Mouse (Mus musculus) neutrophil, adult 5-6 weeks (primary cell): ENCODE results near the gene Rps27. TPM values are rescaled to one million over a fixed set of nuclear protein-coding genes. Genes with fewer than 3 reads are reported as not detected.
A peak's percentile ranks its signal among the peaks of the same experiment; 100 is the strongest.

ENCODE experiments used
- ATAC-seq: fragments of 151-379, 151-347 bp; 2 replicates; pipeline ENCODE4 v1.8.0; 2017; ENCODE audit warnings: mild to moderate bottlenecking, moderate TSS enrichment; ENCODE audit not compliant: insufficient number of reproducible peaks, poor library complexity, low FRiP score, severe bottlenecking; ENCODE audit errors: extremely low read depth
- total RNA-seq: library from RNA; stranded (forward); fragments of 200-1000 nt; gene quantifications from 2 replicates; pipeline ENCODE4 v1.2.3, GENCODE M21; 2017

The Rps27 gene
- total RNA-seq, 1 experiment from 2014 or later = 6,362 TPM

GRCm38 (mm10) chr3:90241251-90241650 is 27.8 kb upstream of the Rps27 start:
- 0 out of 2 replicates have a peak, but pooled peaks have one; percentile 9 for ATAC-seq

- peak; percentile 94 for ATAC-seq
Measured at GRCm38 (mm10) chr3:90231507-90232333, 18.3 kb upstream of the Rps27 start, which contains the start of gene Jtb. Jtb (plus strand) TSS chr3:90231597.

- ATAC-seq = peak; percentile 20; the same call in 1 of the 2 replicates
Measured at GRCm38 (mm10) chr3:90231075-90231474, 17.6 kb upstream of the Rps27 start.

DNA sequence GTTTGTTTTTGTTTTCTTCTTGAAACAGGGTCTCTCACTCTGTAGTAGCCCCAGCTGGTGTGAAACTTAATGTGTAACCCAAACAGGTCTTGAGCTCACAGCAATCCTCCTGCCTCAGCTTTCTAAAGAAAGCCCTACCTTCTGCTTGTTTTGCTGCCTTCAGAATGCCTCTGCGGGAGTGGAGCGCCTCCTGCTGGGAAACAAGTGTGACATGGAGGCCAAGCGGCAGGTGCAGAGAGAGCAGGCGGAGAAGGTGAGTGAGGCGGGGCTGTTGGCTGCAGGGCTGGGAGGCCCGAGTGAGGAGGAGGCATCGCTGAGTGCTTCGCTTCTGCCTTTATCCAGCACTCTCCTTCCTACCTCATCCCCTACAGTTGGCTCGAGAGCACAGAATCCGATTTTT is 10.9 kb upstream of the Rps27 start:
- ATAC-seq = no peak

DNA sequence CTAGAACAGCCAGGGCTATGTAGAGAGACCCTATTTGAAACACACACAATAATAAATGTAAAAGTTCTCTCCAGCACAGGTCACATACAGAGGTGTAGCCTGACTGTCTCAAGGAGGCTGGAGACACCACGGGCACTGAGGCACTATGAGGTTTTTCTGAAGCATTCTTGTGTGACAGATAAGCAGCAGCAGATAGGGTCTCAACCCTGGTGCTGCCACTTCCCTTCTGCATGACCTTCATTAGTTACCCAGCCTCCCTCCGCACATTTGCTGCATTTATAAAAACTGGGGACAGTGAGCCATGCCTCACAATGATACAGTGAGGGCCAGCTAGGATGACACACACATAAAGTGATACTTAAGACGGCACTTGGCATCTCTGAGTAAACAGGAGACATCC is 9.5 kb upstream of the Rps27 start:
- ATAC-seq = no peak

DNA sequence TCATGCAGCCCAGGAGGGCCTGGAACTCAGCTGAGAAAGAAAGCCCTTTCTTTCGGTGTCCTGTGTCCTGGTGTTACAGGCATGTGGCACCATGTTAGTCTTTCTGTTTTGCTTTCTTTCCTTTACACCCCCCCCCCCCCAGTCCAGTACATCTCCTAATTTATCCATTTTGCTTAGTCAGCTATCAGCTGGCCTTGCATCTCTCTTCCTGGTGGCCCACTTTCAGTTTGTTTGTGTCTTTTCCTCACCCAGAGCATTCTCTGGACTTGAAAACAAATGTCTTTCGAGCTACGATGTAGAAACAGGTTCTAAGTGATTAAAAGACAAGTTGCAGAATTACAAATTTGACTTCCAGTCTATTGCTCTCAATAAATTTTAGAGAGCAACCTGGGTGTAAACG is 9.0 kb upstream of the Rps27 start:
- no peak for ATAC-seq

DNA sequence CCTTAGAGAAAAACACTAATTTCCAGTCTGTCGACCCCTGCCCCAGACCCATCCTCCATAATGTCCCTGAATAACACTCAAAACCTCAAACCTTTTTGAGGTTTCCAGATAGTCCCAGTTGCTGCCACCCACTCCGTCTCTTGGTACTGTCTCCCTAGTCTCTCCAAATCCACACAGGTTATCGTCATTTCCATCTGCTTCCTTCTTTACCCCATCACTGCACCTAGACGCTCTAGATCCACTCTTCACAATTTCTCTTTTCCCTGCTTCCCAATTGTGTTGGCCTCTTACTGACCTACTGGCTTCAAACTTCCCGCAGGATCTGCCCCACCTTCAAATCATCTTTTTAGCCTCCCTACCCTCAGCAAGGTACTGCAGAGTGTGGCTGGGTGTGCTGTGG is 7.7 kb upstream of the Rps27 start:
- no peak for ATAC-seq

DNA sequence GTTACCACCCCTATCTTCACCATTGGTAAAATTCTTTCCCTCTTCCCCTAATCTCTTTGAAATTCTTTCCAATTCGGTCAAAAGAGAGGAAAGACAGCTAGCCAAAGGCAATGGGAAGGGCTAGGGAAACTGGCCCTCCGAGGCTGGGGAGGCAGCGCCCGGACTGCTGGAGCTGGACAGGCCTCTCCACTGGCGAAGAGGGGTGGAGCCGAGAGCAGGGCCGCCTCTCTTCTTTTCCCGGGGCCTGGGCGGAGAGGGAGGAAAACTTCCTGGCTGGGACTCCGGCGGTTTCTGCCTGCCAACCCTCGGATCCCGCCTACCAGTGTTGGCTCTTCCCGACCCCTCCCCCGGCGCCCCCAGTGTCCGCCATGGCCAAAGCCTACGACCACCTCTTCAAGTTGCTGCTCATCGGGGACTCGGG is 7.1 kb upstream of the Rps27 start:
- ATAC-seq = no peak

- peak; percentile 65; the same call in 1 of the 2 replicates for ATAC-seq
Measured at GRCm38 (mm10) chr3:90220088-90220487, 6.6 kb upstream of the Rps27 start.

DNA sequence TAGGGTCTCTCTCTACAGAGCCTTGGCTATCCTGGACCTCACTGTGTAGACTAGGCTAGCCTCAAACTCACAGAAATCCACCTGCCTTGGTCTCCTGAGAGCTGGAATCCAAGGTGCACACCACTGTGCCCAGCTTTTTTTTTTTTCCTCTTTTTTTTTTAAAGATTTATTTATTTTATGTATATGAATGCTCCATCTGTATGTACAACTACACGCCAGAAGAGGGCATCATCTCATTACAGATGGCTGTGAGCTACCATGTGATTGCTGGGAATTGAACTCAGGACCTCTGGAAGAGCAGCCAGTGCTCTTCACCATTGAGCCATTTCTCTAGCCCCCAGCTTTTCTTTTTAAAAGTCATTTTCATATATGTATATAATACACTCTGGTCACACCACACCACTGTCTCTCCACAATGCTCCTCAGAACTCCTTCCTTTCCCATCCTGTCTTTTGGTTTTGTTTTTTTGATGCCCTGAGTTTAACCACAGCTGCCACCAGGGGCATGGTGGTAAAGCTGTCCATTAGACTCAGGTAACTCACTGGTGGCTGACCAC is 2.5 kb upstream of the Rps27 start:
- ATAC-seq = no peak

DNA sequence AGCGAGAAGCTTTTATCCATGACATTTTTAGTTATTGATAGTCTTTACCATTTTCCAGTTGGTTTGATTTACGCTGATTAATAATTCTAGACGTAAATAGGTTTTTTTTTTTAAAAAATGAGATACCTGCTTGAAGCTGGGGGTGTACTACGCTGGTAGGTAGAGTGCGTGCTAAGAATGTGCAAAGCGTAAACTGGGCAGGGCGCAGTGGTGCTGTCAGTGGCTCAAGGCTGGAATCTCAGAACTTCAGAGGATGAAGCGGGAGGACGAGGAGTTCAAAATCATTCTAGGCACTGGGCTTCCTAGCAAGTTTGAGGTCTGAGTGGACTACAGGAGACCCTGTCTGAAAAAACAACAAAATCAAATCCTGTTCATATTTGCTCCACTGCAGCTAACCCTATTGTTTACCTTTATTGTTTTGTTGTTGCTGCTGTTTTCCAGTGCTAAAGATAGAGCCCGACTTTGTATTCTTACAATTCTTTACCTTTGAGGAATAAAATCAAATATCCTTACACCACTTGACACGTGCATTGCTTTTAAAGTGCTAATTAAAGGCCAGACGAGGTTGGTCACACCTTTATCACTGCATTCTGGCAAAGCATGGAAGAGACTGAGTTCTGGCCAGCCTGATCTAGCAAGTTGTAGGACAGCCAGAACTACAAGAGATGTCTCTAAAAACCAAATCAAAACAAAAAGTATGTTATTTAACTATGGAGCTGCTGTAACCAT is 669 bp upstream of the Rps27 start:
- no peak for ATAC-seq

DNA sequence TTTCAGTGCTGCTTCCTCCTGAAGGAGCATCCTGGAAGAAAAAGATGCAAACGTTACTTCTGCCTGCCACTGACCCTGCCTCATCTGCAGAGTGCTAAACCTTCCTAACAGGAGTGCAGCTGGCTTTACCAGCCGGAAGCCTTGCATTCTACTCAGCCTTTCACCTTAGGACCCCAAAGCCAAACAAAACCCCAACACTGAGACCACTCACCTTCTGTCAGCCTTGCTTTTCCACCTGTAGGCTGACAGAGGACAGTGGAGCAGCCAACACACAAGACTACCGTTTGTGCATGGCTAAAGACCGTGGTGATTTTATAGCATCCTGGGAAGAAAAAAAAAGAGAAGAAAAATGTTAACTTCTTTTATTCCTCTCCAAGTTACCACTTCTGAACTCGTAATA is 728 bp downstream of the Rps27 start:
- no peak for ATAC-seq

DNA sequence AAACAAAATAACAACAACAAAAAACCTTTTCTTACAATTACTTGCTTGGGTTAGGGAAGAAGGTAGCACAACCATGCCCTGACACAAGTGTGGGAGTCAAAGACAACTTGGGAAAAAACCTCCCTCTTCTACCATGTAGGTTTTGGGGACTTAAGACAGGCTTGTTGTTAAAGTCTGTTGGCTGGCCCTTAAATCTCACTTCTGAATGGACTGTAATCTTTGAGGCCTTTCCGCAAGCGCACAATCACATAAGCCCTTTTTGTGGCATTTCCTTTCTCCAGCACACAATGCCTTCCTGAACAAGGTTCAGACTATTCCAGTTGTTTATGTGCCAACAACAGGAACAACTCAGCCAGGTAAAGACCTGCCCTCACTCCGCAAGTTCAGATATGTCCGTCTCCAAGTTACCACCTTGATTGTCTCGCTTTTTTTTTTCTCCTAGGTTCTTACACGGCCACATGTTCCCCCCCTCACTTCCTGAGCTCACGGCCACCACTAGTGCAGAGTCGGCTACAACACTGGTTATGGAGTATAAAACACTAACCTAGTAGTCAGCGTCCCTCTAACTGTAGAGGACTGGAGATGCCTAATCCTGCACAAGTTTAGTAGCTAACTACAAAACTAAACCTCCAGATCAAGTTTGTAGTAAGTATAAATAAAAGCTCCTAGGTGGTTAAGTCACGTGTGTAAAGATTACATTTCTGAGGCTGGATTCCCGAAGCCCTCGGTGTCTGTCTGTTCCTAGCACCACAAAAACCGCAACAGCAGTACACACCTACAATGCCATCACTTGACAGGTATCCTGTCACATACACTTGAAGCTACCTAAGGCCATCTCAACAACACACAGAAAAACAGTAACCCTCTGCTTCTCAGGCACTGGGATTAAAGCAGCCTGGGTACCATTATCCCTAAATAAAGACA is 1.7 kb downstream of the Rps27 start:
- no peak for ATAC-seq

DNA sequence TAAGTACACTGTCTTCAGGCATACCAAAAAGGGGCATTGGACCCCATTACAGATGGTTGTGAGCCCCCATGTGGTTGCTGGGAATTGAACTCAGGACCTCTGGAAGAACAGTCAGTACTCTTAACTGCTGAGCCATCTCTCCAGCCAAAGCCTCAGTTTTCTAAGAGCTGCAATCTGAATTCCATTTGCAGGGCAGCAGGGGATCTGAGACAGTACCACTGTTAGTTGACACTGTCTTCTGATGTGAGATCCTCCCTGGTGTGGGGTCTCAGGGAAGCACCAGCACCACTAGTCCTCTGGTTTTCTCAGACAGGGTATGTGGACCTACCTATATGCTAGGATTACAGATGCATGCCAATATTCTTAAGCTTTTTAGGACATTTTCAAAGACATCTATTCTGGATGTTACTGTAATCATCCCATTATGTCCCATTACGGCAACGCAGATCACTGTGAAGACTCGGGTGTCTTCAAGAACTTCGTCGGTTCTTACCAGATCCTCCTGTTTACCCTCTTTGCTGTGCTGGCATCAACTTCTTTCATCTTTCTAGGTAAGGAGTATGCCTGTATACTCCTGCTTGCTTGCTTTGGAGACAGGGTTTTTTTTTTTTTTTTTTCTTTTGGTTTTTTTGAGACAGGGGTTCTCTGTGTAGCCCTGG is 3.4 kb downstream of the Rps27 start:
- ATAC-seq = no peak

DNA sequence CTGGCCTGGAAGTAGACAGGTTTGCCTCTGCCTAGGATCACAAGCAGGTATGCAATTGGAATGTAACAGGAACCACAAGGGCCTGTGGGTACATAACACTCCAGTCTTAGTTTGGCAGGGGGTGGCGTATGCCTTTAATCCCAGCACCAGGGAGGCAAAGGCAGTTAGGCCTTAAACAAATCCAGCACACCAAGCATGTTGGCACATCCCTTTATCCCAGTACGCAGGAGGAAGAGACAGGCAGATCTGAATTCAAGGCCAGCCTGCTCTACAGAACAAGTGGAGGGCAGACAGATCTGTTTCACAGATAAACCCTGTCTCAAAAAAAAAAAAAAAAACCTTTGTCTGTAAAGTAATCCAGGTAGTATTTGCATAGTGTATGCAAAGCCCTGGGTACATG is 4.8 kb downstream of the Rps27 start:
- ATAC-seq = no peak

DNA sequence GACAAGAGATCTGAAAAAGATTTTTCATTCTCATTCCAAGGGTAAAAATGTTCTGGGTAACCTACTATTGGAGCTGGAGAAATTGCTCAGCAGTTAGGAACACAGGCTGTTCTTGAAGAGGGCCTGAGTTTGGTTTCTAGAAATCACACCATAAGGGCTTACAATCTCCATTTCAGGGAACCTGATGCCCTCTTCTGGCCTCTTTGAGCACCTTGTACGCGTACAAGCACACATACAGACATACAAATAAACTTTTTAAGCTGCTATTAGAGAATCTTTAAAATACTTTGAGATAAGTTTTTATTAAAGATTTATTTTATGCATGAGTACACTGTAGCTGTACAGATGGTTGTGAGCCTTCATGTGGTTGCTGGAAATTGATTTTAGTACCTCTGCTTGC is 8.9 kb downstream of the Rps27 start:
- no peak for ATAC-seq

DNA sequence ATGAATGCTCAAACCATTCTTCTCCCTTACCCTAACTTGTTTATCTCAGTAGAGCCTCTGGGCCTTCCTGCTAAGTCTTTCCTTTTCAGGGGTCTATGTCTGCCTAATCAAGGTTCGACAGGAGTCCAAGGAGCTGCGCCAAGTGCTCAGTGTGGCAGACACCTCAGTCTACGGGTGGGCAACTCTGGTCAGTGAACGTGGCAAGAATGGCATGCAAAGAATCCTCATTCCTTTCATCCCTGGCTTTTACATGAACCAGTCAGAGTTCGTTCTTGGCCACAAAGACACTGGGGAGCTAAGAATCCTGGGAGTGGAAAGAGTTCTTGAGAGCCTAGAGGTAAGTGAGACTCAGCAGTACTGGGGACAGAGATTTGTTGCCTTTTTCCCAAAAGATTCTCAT is 9.8 kb downstream of the Rps27 start:
- no peak for ATAC-seq

DNA sequence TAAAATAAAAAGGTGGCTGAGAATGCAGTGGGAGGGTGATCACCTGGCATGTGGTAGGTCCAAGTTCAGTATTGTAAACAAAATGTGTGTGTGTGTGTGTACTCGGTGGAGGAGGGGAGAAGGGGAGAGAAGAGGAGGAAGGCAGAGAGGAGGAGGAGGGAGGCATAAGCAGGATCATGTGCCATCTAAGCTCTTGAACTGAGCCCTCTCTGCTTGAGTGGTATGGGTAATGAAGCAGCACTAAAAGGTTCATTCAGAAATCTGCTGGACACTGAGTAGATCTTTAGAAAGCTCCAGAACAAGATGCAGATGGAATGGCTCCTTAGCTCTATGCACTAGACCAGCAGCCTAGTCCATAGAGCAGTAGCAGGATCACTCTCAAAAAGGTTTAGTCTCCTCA is 10.6 kb downstream of the Rps27 start:
- no peak for ATAC-seq
